Mouse (Mus musculus): Measurements from ENCODE around the gene Xrcc2. TPM values are rescaled to one million over a fixed set of nuclear protein-coding genes. Genes with fewer than 3 reads are reported as not detected.

Xrcc2 gene
- total RNA-seq (2014; rRNA removed), result 13.4 and 23.2 TPM in 2 replicates
- polyA plus RNA-seq (2015; fragmentation: Nextera tagmentation; extraction: Ambion mirVana), result 5.5 and 5.7 TPM in 2 replicates

GRCm38 (mm10) chr5:25705567-25706349 is at the start of gene Xrcc2:
Xrcc2 (minus strand) TSS chr5:25705825.
- peak within 1 kb of the TSS; percentile 66; the same call in 1 of the 2 replicates for H3K27ac ChIP-seq
- H3K36me3 ChIP-seq (ENCODE audit: insufficient read depth, low read length), result no peaks in the 10 kb centered on the region
- peak within 1 kb of the TSS; percentile 84 for H3K4me2 ChIP-seq (ENCODE audit: low read depth, low read length)
- TF ChIP-seq CTCF (IDR thresholded peaks at IDR 0.05; ENCODE audit: low read depth), result peak; percentile 26
- H3K4me1 ChIP-seq (ENCODE audit: insufficient read depth, low read length), result no peaks in the 10 kb centered on the region
- H3K9ac ChIP-seq (replicated peaks; ENCODE audit: low read length), result peak within 1 kb of the TSS; percentile 72
- WGBS, result 7% methylated on average over 51 of the region's 51 CpGs
- no peaks in the 10 kb centered on the region for H3K9me3 ChIP-seq (ENCODE audit: low read length)
- peak within 1 kb of the TSS; percentile 88 for H3K4me3 ChIP-seq (ENCODE audit: low read length)
- DNase-seq (ENCODE audit: low spot score) (peak; percentile 98), ATAC-seq (peak; percentile 98)
- no peaks in the 10 kb centered on the region for H3K27me3 ChIP-seq (ENCODE audit: insufficient read depth, low read length)

- 8% methylated on average over 2 of the region's 2 CpGs for WGBS
- no peak overlapping the region for H3K4me2 ChIP-seq (ENCODE audit: low read depth, low read length)
- no peak overlapping the region for H3K4me3 ChIP-seq (ENCODE audit: low read length)
- ATAC-seq, result peak; percentile 89
- H3K36me3 ChIP-seq (ENCODE audit: insufficient read depth, low read length), result no peaks in the 10 kb centered on the region
- DNase-seq (ENCODE audit: low spot score), result peak; percentile 74
- TF ChIP-seq CTCF (IDR thresholded peaks at IDR 0.05; ENCODE audit: low read depth), result no peak
- no peak overlapping the region for H3K9ac ChIP-seq (replicated peaks; ENCODE audit: low read length)
- peak overlapping the region; percentile 69 for H3K27ac ChIP-seq
- H3K9me3 ChIP-seq (ENCODE audit: low read length), result no peaks in the 10 kb centered on the region
- H3K4me1 ChIP-seq (ENCODE audit: insufficient read depth, low read length), result peaks cover 7% of the 10 kb centered on the region; the same call in 1 of the 2 replicates
- H3K27me3 ChIP-seq (ENCODE audit: insufficient read depth, low read length), result no peaks in the 10 kb centered on the region
Measured at GRCm38 (mm10) chr5:25754236-25754766, 48.7 kb upstream of the Xrcc2 start.

- H3K27ac ChIP-seq, result peak overlapping the region; percentile 69
- peaks cover 7% of the 10 kb centered on the region; the same call in 1 of the 2 replicates for H3K4me1 ChIP-seq (ENCODE audit: insufficient read depth, low read length)
- no peak overlapping the region for H3K4me2 ChIP-seq (ENCODE audit: low read depth, low read length)
- DNase-seq (ENCODE audit: low spot score), result no peak
- no peak for TF ChIP-seq CTCF (IDR thresholded peaks at IDR 0.05; ENCODE audit: low read depth)
- H3K9ac ChIP-seq (replicated peaks; ENCODE audit: low read length), result no peak overlapping the region
- H3K36me3 ChIP-seq (ENCODE audit: insufficient read depth, low read length), result no peaks in the 10 kb centered on the region
- no peaks in the 10 kb centered on the region for H3K27me3 ChIP-seq (ENCODE audit: insufficient read depth, low read length)
- H3K9me3 ChIP-seq (ENCODE audit: low read length), result no peaks in the 10 kb centered on the region
- no peak overlapping the region for H3K4me3 ChIP-seq (ENCODE audit: low read length)
- WGBS, result 39% methylated on average over 8 of the region's 8 CpGs
- peak; percentile 27; the same call in 1 of the 2 replicates for ATAC-seq
Measured at GRCm38 (mm10) chr5:25753556-25754235, 48.1 kb upstream of the Xrcc2 start.

- Histone ChIP-seq H3K27ac (no peak overlapping the region), H3K4me2 (ENCODE audit: low read depth, low read length) (no peak overlapping the region), H3K9me3 (ENCODE audit: low read length) (no peaks in the 10 kb centered on the region), H3K9ac (replicated peaks; ENCODE audit: low read length) (no peak overlapping the region), H3K36me3 (ENCODE audit: insufficient read depth, low read length) (no peaks in the 10 kb centered on the region), H3K4me3 (ENCODE audit: low read length) (no peak overlapping the region), H3K27me3 (ENCODE audit: insufficient read depth, low read length) (no peaks in the 10 kb centered on the region), H3K4me1 (ENCODE audit: insufficient read depth, low read length) (peaks cover 7% of the 10 kb centered on the region; the same call in 1 of the 2 replicates)
- DNase-seq (ENCODE audit: low spot score), result peak; percentile 55
- peak; percentile 54; the same call in 1 of the 2 replicates for ATAC-seq
- 48% methylated on average over 5 of the region's 5 CpGs for WGBS
- no peak for TF ChIP-seq CTCF (IDR thresholded peaks at IDR 0.05; ENCODE audit: low read depth)
Measured at GRCm38 (mm10) chr5:25752862-25753261, 47.2 kb upstream of the Xrcc2 start.

GRCm38 (mm10) chr5:25751552-25751951 is 45.9 kb upstream of the Xrcc2 start:
- Histone ChIP-seq H3K9ac (replicated peaks; ENCODE audit: low read length) (no peak overlapping the region), H3K9me3 (ENCODE audit: low read length) (no peaks in the 10 kb centered on the region), H3K27ac (no peak overlapping the region), H3K4me2 (ENCODE audit: low read depth, low read length) (no peak overlapping the region), H3K4me3 (ENCODE audit: low read length) (no peak overlapping the region), H3K27me3 (ENCODE audit: insufficient read depth, low read length) (no peaks in the 10 kb centered on the region), H3K36me3 (ENCODE audit: insufficient read depth, low read length) (no peaks in the 10 kb centered on the region), H3K4me1 (ENCODE audit: insufficient read depth, low read length) (peaks cover 7% of the 10 kb centered on the region; the same call in 1 of the 2 replicates)
- ATAC-seq (no peak), DNase-seq (ENCODE audit: low spot score) (no peak)
- TF ChIP-seq CTCF (IDR thresholded peaks at IDR 0.05; ENCODE audit: low read depth), result no peak

GRCm38 (mm10) chr5:25748613-25749012 is 43.0 kb upstream of the Xrcc2 start:
- Histone ChIP-seq H3K9me3 (ENCODE audit: low read length) (no peaks in the 10 kb centered on the region), H3K9ac (replicated peaks; ENCODE audit: low read length) (no peak overlapping the region), H3K27ac (no peak overlapping the region), H3K27me3 (ENCODE audit: insufficient read depth, low read length) (no peaks in the 10 kb centered on the region), H3K4me1 (ENCODE audit: insufficient read depth, low read length) (no peaks in the 10 kb centered on the region), H3K4me2 (ENCODE audit: low read depth, low read length) (no peak overlapping the region), H3K36me3 (ENCODE audit: insufficient read depth, low read length) (no peaks in the 10 kb centered on the region), H3K4me3 (ENCODE audit: low read length) (no peak overlapping the region)
- ATAC-seq, result no peak
- 88% methylated on average over 3 of the region's 3 CpGs for WGBS
- TF ChIP-seq CTCF (IDR thresholded peaks at IDR 0.05; ENCODE audit: low read depth), result no peak
- no peak for DNase-seq (ENCODE audit: low spot score)

Data from hindbrain, postnatal 0 days (tissue).